Mouse (Mus musculus) ES-E14 (cell line): ENCODE measurements around the gene Itpr1. TPM values are rescaled to one million over a fixed set of nuclear protein-coding genes. Genes with fewer than 3 reads are reported as not detected.

ENCODE experiments used
- DNase-seq: peaks from one replicate; pipeline ENCODE4 v3.0.0-alpha.2; 2013; ENCODE audit warnings: low read depth, low spot score
- H3K27ac ChIP-seq: 2 replicates; pipeline ENCODE4 v1.5.1; 2012; ENCODE audit warnings: low read depth, mild to moderate bottlenecking, low read length, moderate library complexity, mixed read lengths; ENCODE audit not compliant: poor library complexity, insufficient read depth, severe bottlenecking
- H3K36me3 ChIP-seq: 2 replicates; pipeline ENCODE4 v1.6.1; 2012; ENCODE audit warnings: mild to moderate bottlenecking, low read length, moderate library complexity, mixed read lengths; ENCODE audit not compliant: control insufficient read depth, poor library complexity, insufficient read depth, severe bottlenecking
- H3K4me1 ChIP-seq, 2 experiments: fragments of 150-350 bp in 1 of 2; sonication (generic) in 1 of 2; 2 replicates each; pipeline ENCODE4 v1.6.1; 2012; ENCODE audit warnings: low read length in 2 of 2, mild to moderate bottlenecking in 1 of 2, mixed read lengths in 1 of 2; ENCODE audit not compliant: control insufficient read depth in 2 of 2, insufficient read depth in 2 of 2, poor library complexity in 1 of 2
- H3K4me3 ChIP-seq, 2 experiments: fragments of 150-350 bp in 1 of 2; sonication (generic) in 1 of 2; 2 replicates each; pipeline ENCODE4 v1.5.1; 2012; ENCODE audit warnings: low read length in 2 of 2, low read depth in 1 of 2, mild to moderate bottlenecking in 1 of 2, mixed read lengths in 1 of 2; ENCODE audit not compliant: insufficient read depth in 1 of 2, poor library complexity in 1 of 2, severe bottlenecking in 1 of 2
- H3K9ac ChIP-seq: 2 replicates; pipeline ENCODE4 v1.6.1; 2012; ENCODE audit warnings: low read depth, mild to moderate bottlenecking, low read length, mixed read lengths; ENCODE audit not compliant: poor library complexity, insufficient read depth, severe bottlenecking
- H3K9me3 ChIP-seq: fragments of 150-350 bp; sonication (generic); 2 replicates; pipeline ENCODE4 v1.6.1; 2012; ENCODE audit warnings: low read depth, mild to moderate bottlenecking, low read length; ENCODE audit not compliant: control insufficient read depth, insufficient read depth
- CHD2 ChIP-seq: IDR thresholded peaks from 2 replicates; pipeline ENCODE4 v1.6.1; 2014; ENCODE audit warnings: mild to moderate bottlenecking, low read depth, low read length, inconsistent platforms
- HCFC1 ChIP-seq: IDR thresholded peaks from 2 replicates; pipeline ENCODE4 v1.6.1; 2012; ENCODE audit warnings: low read length, inconsistent platforms, borderline replicate concordance; ENCODE audit not compliant: insufficient read depth
- MAFK ChIP-seq: IDR thresholded peaks from 2 replicates; pipeline ENCODE4 v1.6.1; 2014; ENCODE audit warnings: mild to moderate bottlenecking, low read depth, low read length, inconsistent platforms; ENCODE audit not compliant: insufficient read depth
- ZC3H11A ChIP-seq: IDR thresholded peaks from 2 replicates; pipeline ENCODE4 v1.6.1; 2012; ENCODE audit warnings: low read depth, mild to moderate bottlenecking, inconsistent platforms, low read length, borderline replicate concordance
- ZNF384 ChIP-seq: IDR thresholded peaks from 2 replicates; pipeline ENCODE4 v1.6.1; 2012; ENCODE audit warnings: low read depth, low read length, inconsistent platforms
- in situ Hi-C, 2 experiments: fragments of 600-800 bp; cut with MboI; formaldehyde crosslinking; loops; one replicate each; pipeline ENCODE4 v1.15.1; 2025; ENCODE audit warnings: low sequenced_read_pairs in 2 of 2, inconsistent platforms in 1 of 2; ENCODE audit not compliant: unreplicated experiment in 2 of 2
- total RNA-seq: library from RNA; depleted of rRNA; stranded (reverse); fragments of 300-350 nt; gene quantifications from 2 replicates; pipeline ENCODE4 v1.2.3, GENCODE M21; 2012

The Itpr1 gene
- total RNA-seq, 1 experiment: 52.8 TPM

GRCm38 (mm10) chr6:108527560-108527959 lies 314.7 kb downstream of the Itpr1 start:
- peaks cover 4% of the 10 kb centered on the region; the same call in 1 of the 2 replicates for H3K36me3 ChIP-seq
- no peaks in the 10 kb centered on the region for H3K9me3 ChIP-seq
- no peak overlapping the region for H3K27ac ChIP-seq
- DNase-seq: no peak
- peaks cover 5 to 18% of the 10 kb centered on the region in 2 experiments for H3K4me1 ChIP-seq
- H3K4me3 ChIP-seq: no peak overlapping the region
- no peak overlapping the region for H3K9ac ChIP-seq
- in situ Hi-C loops: no loop called here
- TF ChIP-seq MAFK: no peak
- no peak for TF ChIP-seq ZC3H11A
- TF ChIP-seq CHD2: no peak
- TF ChIP-seq HCFC1: no peak
- no peak for TF ChIP-seq ZNF384

- no peaks in the 10 kb centered on the region for H3K9me3 ChIP-seq
- no peak overlapping the region for H3K27ac ChIP-seq
- DNase-seq: no peak
- in situ Hi-C loops: no loop called here
- no peak overlapping the region for H3K9ac ChIP-seq
- H3K4me1 ChIP-seq: peaks cover 5 to 22% of the 10 kb centered on the region in 2 experiments
- peaks cover 4% of the 10 kb centered on the region; the same call in 1 of the 2 replicates for H3K36me3 ChIP-seq
- TF ChIP-seq CHD2 (no peak), MAFK (no peak), ZNF384 (no peak), ZC3H11A (no peak), HCFC1 (no peak)
- no peak overlapping the region for H3K4me3 ChIP-seq
Observed at GRCm38 (mm10) chr6:108527993-108528392, 315.1 kb downstream of the Itpr1 start.

GRCm38 (mm10) chr6:108529150-108529549 lies 316.3 kb downstream of the Itpr1 start:
- Histone ChIP-seq H3K4me3 (no peak overlapping the region), H3K36me3 (peaks cover 4% of the 10 kb centered on the region; the same call in 1 of the 2 replicates), H3K27ac (no peak overlapping the region), H3K9ac (no peak overlapping the region), H3K4me1 (peaks cover 5 to 24% of the 10 kb centered on the region in 2 experiments), H3K9me3 (no peaks in the 10 kb centered on the region)
- no peak for TF ChIP-seq MAFK
- no peak for TF ChIP-seq CHD2
- TF ChIP-seq ZC3H11A: no peak
- TF ChIP-seq HCFC1: no peak
- no peak for TF ChIP-seq ZNF384
- in situ Hi-C loops: no loop called here
- no peak for DNase-seq

- H3K36me3 ChIP-seq: no peaks in the 10 kb centered on the region; the same call in 1 of the 2 replicates
- peak overlapping the region; percentile 66 for H3K27ac ChIP-seq
- 0 out of 2 replicates have a peak overlapping the region, but pooled peaks have one; percentile 11 for H3K9ac ChIP-seq
- no peak for TF ChIP-seq CHD2
- TF ChIP-seq HCFC1: no peak
- no peak for TF ChIP-seq ZNF384
- TF ChIP-seq ZC3H11A: no peak
- TF ChIP-seq MAFK: no peak
- peak overlapping the region; percentile 17 to 36; a peak in 2 of 4 replicates for H3K4me3 ChIP-seq
- in situ Hi-C loops: no loop called here
- H3K9me3 ChIP-seq: no peaks in the 10 kb centered on the region
- H3K4me1 ChIP-seq: peaks cover 5 to 28% of the 10 kb centered on the region in 2 experiments
- DNase-seq: no peak
Observed at GRCm38 (mm10) chr6:108530781-108531323, 318.0 kb downstream of the Itpr1 start.
